ENCODE assay signal across 26 mouse cellular contexts in genomic region chr1:24517462-24517861, GRCm38 (mm10).
DNase-seq lines count a peak whose midpoint lies in the region; ATAC-seq and TF ChIP-seq lines count a peak whose summit lies in the region.
"Had no signal": no experiment of that assay in that cellular context is flagged by ENCODE, and none has a peak within 500 bp of the region (broad histone marks: within the 10 kb centered on the region; RNA-seq: fewer than 3 reads in every experiment).

No protein-coding gene starts in this region.

- 70% methylated on average over 4 of the region's 4 CpGs for WGBS in limb, embryonic 14.5 days
- 91% methylated on average over 4 of the region's 4 CpGs for WGBS in limb, embryonic 10.5 days

- ATAC-seq in limb, embryonic 14.5 days (ENCODE audit: low FRiP score, low read depth) = no peak
- ATAC-seq: forebrain, embryonic 13.5 days; forebrain, embryonic 16.5 days; Patski had no signal

- H3K36me3 ChIP-seq in limb, embryonic 14.5 days (ENCODE audit: control insufficient read depth, insufficient read depth, low read length) = no peaks in the 10 kb centered on the region
- no peaks in the 10 kb centered on the region for H3K36me3 ChIP-seq in limb, embryonic 10.5 days
- H3K36me3 ChIP-seq: forebrain, embryonic 10.5 days; G1E; heart, embryonic 10.5 days; heart, embryonic 13.5 days; hindbrain, embryonic 13.5 days had no signal

- no peak for TF ChIP-seq CTCF in brain, embryonic 14.5 days (IDR thresholded peaks at IDR 0.05; ENCODE audit: borderline replicate concordance, extremely low read depth, insufficient read depth, insufficient read length)

- DNase-seq in cerebellum, postnatal 10 days = peak; percentile 36 to 41
- DNase-seq in cerebellum, postnatal 36 days = no peak
- peak; percentile 5 for DNase-seq in limb, embryonic 14.5 days (ENCODE audit: low spot score)
- no peak for DNase-seq in limb, embryonic 10.5 days (ENCODE audit: low spot score)
- DNase-seq in 3T3-L1 (ENCODE audit: low read depth, low spot score) = peak; percentile 6
- peak; percentile 25 for DNase-seq in brain, embryonic 14.5 days (ENCODE audit: low read depth)
- no peak for DNase-seq in adrenal gland, adult 8-10 months
- no peak for DNase-seq in ovary, postnatal 10 days (ENCODE audit: low spot score)
- DNase-seq: adrenal gland, adult 2 months; adrenal gland, postnatal 25 days; B cell, adult 2 months; cerebellum, adult 11 months; cerebellum, adult 9-11 months; gastrocnemius, postnatal 10 days; gastrocnemius, postnatal 36 days; heart, adult 2 months; heart, postnatal 4 days had no signal

- no peak overlapping the region for H3K9ac ChIP-seq in limb, embryonic 14.5 days (ENCODE audit: low read depth, low read length, severe bottlenecking)
- H3K9ac ChIP-seq: forebrain, embryonic 13.5 days; heart, embryonic 13.5 days; hindbrain, embryonic 13.5 days had no signal

- H3K4me1 ChIP-seq in limb, embryonic 14.5 days (ENCODE audit: control insufficient read depth, insufficient read depth, low read length) = 0 out of 2 replicates have a peak, but pooled peaks cover 2% of the 10 kb centered on the region
- no peaks in the 10 kb centered on the region for H3K4me1 ChIP-seq in limb, embryonic 10.5 days
- H3K4me1 ChIP-seq: forebrain, embryonic 10.5 days; forebrain, embryonic 13.5 days; heart, embryonic 10.5 days; heart, embryonic 13.5 days; hindbrain, embryonic 13.5 days had no signal

- no peak overlapping the region for H3K4me2 ChIP-seq in limb, embryonic 14.5 days (replicated peaks; ENCODE audit: low read depth, low read length, severe bottlenecking)
- H3K4me2 ChIP-seq: forebrain, embryonic 13.5 days; heart, embryonic 13.5 days; hindbrain, embryonic 13.5 days had no signal

- no peak overlapping the region for H3K27ac ChIP-seq in limb, embryonic 14.5 days (replicated peaks; ENCODE audit: low read depth, low read length)
- no peak overlapping the region for H3K27ac ChIP-seq in limb, embryonic 10.5 days
- H3K27ac ChIP-seq: forebrain, embryonic 10.5 days; forebrain, embryonic 13.5 days; heart, adult 2 months; heart, embryonic 10.5 days; heart, embryonic 13.5 days; hindbrain, embryonic 13.5 days had no signal

- no peaks in the 10 kb centered on the region for H3K27me3 ChIP-seq in limb, embryonic 14.5 days (ENCODE audit: control insufficient read depth, insufficient read depth, low read length)
- no peaks in the 10 kb centered on the region for H3K27me3 ChIP-seq in limb, embryonic 10.5 days (ENCODE audit: low read depth, poor library complexity, severe bottlenecking)
- H3K27me3 ChIP-seq: CH12.LX; forebrain, embryonic 13.5 days; heart, embryonic 13.5 days; hindbrain, embryonic 13.5 days had no signal

- H3K9me3 ChIP-seq in limb, embryonic 14.5 days (ENCODE audit: control insufficient read depth, low read length) = no peaks in the 10 kb centered on the region
- H3K9me3 ChIP-seq in limb, embryonic 10.5 days (replicated peaks) = no peaks in the 10 kb centered on the region
- H3K9me3 ChIP-seq: forebrain, embryonic 10.5 days; forebrain, embryonic 13.5 days; G1E; heart, embryonic 10.5 days; heart, embryonic 13.5 days; hindbrain, embryonic 13.5 days had no signal

- H3K4me3 ChIP-seq in limb, embryonic 14.5 days (replicated peaks; ENCODE audit: low read length) = no peak overlapping the region
- no peak overlapping the region for H3K4me3 ChIP-seq in limb, embryonic 10.5 days
- H3K4me3 ChIP-seq: forebrain, embryonic 10.5 days; forebrain, embryonic 13.5 days; heart, adult 2 months; heart, embryonic 10.5 days; heart, embryonic 13.5 days; hindbrain, embryonic 13.5 days had no signal

- TF ChIP-seq POLR2A in limb, embryonic 14.5 days (IDR thresholded peaks at IDR 0.05; ENCODE audit: borderline replicate concordance, extremely low read depth, insufficient read depth, insufficient read length) = no peak
- no peak for TF ChIP-seq POLR2A in brain, embryonic 14.5 days (IDR thresholded peaks at IDR 0.05; ENCODE audit: borderline replicate concordance, extremely low read depth, insufficient read depth, insufficient read length, poor library complexity, severe bottlenecking)

Comparison
In these comparisons a context has a peak if more than half of its experiments do, and no peak if none do; other contexts are left out.
1. DNase-seq: peak in cerebellum, postnatal 10 days (2 of 2), limb, embryonic 14.5 days (single experiment), 3T3-L1 (single experiment) and brain, embryonic 14.5 days (single experiment); none in cerebellum, postnatal 36 days (0 of 2), limb, embryonic 10.5 days (single experiment), adrenal gland, adult 8-10 months (single experiment) and ovary, postnatal 10 days (single experiment).